Mouse (Mus musculus): ENCODE measurements around the gene Ddx31. TPM values are rescaled to one million over a fixed set of nuclear protein-coding genes. Genes with fewer than 3 reads are reported as not detected.

The Ddx31 gene
- total and polyA plus RNA-seq, 2 experiments from 2014 or later: 10.3 to 18.5 TPM

DNA sequence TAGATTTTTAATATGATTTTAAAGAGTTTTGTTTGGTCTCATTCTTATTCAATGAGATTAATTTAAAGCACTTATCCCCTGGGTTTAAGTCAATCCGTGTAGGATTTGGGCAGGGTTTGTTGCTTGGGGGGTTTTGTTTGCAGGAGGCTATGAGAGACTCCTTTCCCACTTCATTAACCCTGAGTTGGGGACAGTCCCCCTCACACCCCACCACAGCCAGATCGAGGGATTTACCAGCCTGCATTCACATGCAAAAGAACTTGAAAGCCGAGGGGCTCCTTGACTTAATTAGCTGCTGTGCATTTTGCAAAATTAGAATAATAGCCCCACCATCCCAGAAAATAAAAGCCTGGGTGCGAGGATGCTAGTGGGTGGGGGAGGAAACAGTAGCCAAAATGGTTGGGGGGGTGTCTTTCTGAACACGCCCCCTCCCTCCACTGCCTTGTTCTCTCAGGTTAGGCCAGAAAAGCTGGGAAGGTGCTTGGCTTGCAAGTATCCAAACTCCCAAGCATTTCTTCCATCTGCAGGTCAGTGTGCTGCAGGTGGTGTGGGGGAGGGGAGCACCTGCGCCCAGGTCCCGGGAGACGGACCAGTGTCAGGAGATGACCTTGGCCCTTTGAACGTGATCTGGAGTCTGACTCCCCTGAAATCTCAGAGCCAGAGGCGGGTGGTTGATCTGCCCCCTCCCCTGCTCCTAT is 67.6 kb downstream of the Ddx31 start:
- Histone ChIP-seq H3K27me3 (ENCODE audit: insufficient read depth, low read length) (peaks cover 30% of the 10 kb centered on the region), H3K4me3 (ENCODE audit: low read depth, low read length) (peak overlapping the region; percentile 27)

DNA sequence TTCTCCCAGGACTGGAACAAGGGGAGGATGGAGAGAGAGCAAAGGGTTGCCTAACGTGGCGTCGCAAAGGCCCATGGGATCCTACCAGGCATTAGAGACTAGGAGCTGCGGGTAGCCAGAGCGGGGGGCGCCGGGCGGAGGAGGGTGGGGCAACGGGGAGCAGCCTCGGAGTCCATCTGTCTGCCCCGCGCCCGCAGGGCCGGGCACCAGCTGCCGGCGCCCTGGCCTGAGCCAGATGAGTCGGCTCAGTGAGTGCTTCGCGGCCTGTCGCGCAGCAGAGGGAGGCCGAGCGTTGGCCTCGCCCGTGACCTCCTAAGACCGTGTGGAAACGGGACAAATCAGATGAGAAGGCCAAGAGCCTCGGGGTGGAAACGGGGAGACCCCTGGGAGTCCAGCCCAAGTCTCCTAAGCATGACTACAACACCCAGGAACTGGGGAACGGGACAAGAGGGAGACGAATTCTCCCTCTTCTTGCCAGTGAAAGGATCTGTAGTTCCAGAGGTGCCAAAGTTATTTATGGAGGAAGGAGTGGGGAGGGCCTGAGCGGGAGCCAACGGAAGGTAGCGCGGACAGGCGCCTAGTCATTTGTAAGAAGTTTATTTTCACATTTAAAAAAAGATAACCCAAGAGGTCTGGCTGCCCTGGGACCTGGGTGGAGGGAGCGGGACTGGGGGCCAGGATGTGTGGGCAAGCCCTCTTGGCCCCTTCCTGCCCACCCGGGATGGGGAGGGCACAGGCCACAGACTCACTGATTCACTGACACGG is 68.4 kb downstream of the Ddx31 start:
- ATAC-seq (ENCODE audit: low FRiP score) (no peak), DNase-seq (ENCODE audit: low spot score) (no peak)
- Histone ChIP-seq H3K4me2 (ENCODE audit: low read depth, low read length, poor library complexity, severe bottlenecking) (peak overlapping the region; percentile 40), H3K9ac (replicated peaks; ENCODE audit: low read length, poor library complexity, severe bottlenecking) (peak overlapping the region; percentile 37), H3K4me1 (ENCODE audit: insufficient read depth, low read length) (no peaks in the 10 kb centered on the region; the same call in 1 of the 2 replicates), H3K27me3 (ENCODE audit: insufficient read depth, low read length) (peaks cover 30% of the 10 kb centered on the region), H3K9me3 (ENCODE audit: low read length) (no peaks in the 10 kb centered on the region), H3K36me3 (ENCODE audit: insufficient read depth, low read length) (peaks cover 6% of the 10 kb centered on the region), H3K27ac (ENCODE audit: low read depth, low read length) (peak overlapping the region; percentile 73), H3K4me3 (ENCODE audit: low read depth, low read length) (peak overlapping the region; percentile 27)
- no peak for TF ChIP-seq CTCF (IDR thresholded peaks at IDR 0.05)
- 2% methylated on average over 39 of the region's 39 CpGs for WGBS

More for the DNA sequence above, 67.6 kb downstream of the Ddx31 start:
- Histone ChIP-seq H3K9me3 (ENCODE audit: low read length) (no peaks in the 10 kb centered on the region), H3K4me2 (ENCODE audit: low read depth, low read length, poor library complexity, severe bottlenecking) (peak overlapping the region; percentile 40), H3K27ac (ENCODE audit: low read depth, low read length) (peak overlapping the region; percentile 73), H3K36me3 (ENCODE audit: insufficient read depth, low read length) (peaks cover 6% of the 10 kb centered on the region), H3K9ac (replicated peaks; ENCODE audit: low read length, poor library complexity, severe bottlenecking) (peak overlapping the region; percentile 37; the same call in 1 of the 2 replicates), H3K4me1 (ENCODE audit: insufficient read depth, low read length) (no peaks in the 10 kb centered on the region; the same call in 1 of the 2 replicates)
- no peak for DNase-seq (ENCODE audit: low spot score)
- no peak for TF ChIP-seq CTCF (IDR thresholded peaks at IDR 0.05)
- no peak for ATAC-seq (ENCODE audit: low FRiP score)
- 10% methylated on average over 10 of the region's 10 CpGs for WGBS

DNA sequence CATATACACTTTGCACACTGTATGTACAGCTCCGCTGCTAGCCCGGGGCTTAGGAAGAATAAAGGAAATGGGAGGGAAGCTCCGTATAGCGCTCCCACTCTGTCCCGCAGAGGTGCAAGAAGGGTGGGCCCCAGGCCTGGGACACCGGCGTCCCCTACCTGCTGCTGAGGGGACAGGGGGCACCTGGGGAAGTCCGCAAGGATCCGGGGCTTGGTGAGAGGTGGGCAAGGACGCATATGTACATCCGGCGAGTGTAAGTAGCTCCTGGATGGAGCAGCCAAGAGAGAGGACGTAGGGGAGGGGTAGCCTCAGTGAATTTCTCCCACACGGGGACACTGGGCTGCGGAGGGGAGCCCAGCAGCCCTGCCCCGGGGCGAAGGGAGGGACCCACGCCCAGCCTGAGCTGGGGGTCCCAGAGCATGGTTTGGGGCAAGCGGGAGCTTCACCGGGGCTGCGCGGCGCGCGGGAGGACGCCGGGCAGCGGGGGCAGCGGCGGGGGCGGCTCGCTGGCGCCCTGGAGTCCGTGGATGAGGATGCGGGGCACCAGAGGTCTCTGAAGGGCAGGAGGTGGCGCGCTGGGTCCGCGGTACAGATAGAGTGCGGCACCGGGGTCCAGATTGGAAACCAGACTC is 69.1 kb downstream of the Ddx31 start:
- Histone ChIP-seq H3K9me3 (ENCODE audit: low read length) (no peaks in the 10 kb centered on the region), H3K4me3 (ENCODE audit: low read depth, low read length) (peak overlapping the region; percentile 27), H3K36me3 (ENCODE audit: insufficient read depth, low read length) (peaks cover 6% of the 10 kb centered on the region), H3K27me3 (ENCODE audit: insufficient read depth, low read length) (peaks cover 37% of the 10 kb centered on the region), H3K9ac (replicated peaks; ENCODE audit: low read length, poor library complexity, severe bottlenecking) (peak overlapping the region; percentile 37), H3K4me1 (ENCODE audit: insufficient read depth, low read length) (no peaks in the 10 kb centered on the region; the same call in 1 of the 2 replicates), H3K27ac (ENCODE audit: low read depth, low read length) (peak overlapping the region; percentile 73), H3K4me2 (ENCODE audit: low read depth, low read length, poor library complexity, severe bottlenecking) (peak overlapping the region; percentile 40)
- ATAC-seq (ENCODE audit: low FRiP score) (no peak), DNase-seq (ENCODE audit: low spot score) (no peak)
- under 1% methylated on average over 25 of the region's 41 CpGs for WGBS
- no peak for TF ChIP-seq CTCF (IDR thresholded peaks at IDR 0.05)

DNA sequence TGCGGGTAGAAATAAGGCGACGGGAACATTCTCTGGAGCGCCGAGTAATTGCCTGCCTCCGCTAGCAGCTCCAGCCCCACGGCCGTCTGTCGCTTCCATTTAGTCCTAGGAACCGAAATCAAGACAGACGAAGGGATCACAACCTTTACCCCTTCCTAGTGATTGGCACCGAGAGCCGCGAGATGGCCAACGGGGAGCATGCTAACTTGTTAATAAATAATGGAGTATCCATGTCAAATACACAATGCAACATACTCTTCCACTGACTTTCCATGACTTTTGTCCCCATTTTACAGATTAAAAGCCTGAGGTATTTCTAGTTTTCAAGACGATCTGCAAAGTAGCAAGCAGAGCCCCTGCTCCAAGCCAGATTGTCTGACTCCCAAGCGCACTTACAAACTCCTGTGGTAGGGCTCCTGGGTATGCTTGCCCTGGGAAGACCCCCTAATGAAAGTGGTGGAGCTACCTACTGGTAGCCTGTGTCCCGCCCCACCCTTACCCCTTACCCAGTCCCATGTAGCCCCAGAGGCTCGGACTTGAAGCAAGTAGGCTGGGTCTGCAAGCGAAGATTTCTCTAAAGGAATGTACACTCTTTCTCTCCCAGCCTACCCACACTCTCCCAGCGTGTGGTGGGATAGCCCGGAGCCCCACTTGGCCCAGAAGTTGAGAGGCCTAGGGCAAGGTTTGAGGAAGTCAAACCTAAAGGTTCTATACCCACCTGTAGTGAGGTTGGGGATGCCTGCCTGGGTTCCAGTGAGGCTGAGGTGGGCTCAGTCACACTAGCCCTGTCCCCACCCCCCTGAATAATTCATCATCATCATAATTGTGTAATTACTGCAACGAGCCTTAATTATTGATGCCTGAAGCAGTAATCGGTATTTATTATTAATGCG is 69.9 kb downstream of the Ddx31 start:
- Histone ChIP-seq H3K4me1 (ENCODE audit: insufficient read depth, low read length) (no peaks in the 10 kb centered on the region; the same call in 1 of the 2 replicates), H3K9me3 (ENCODE audit: low read length) (no peaks in the 10 kb centered on the region), H3K4me2 (ENCODE audit: low read depth, low read length, poor library complexity, severe bottlenecking) (peak overlapping the region; percentile 40), H3K27ac (ENCODE audit: low read depth, low read length) (peak overlapping the region; percentile 73), H3K4me3 (ENCODE audit: low read depth, low read length) (peak overlapping the region; percentile 27; the same call in 1 of the 2 replicates), H3K36me3 (ENCODE audit: insufficient read depth, low read length) (peaks cover 6% of the 10 kb centered on the region), H3K27me3 (ENCODE audit: insufficient read depth, low read length) (peaks cover 44% of the 10 kb centered on the region), H3K9ac (replicated peaks; ENCODE audit: low read length, poor library complexity, severe bottlenecking) (no peak overlapping the region)
- WGBS: 11% methylated on average over 25 of the region's 25 CpGs
- DNase-seq (ENCODE audit: low spot score): no peak
- TF ChIP-seq CTCF (IDR thresholded peaks at IDR 0.05): no peak
- ATAC-seq (ENCODE audit: low FRiP score): no peak

DNA sequence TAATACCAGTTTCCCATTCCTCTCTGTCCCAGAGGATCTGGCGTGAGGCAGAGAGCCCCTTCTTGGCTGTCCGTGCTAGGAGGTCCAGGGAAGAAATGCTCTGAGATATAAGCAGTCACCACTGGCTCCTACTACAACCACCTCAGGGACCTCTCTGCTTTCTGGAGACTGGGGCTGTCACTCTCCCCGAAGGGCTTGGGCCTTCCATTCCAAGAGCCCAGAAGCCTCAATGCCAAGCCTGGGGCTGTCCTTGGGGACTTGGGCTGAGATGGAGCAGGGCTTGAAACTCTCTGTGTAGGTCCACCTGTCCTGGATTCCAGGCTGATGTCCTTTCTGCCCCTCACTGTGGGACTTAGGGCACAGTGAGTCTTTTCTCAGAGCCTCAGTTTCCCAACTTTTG is 70.7 kb downstream of the Ddx31 start:
- H3K27me3 ChIP-seq (ENCODE audit: insufficient read depth, low read length): peaks cover 51% of the 10 kb centered on the region
- H3K9ac ChIP-seq (replicated peaks; ENCODE audit: low read length, poor library complexity, severe bottlenecking): peak overlapping the region; percentile 50; the same call in 1 of the 2 replicates
- H3K4me1 ChIP-seq (ENCODE audit: insufficient read depth, low read length): no peaks in the 10 kb centered on the region; the same call in 1 of the 2 replicates
- H3K9me3 ChIP-seq (ENCODE audit: low read length): no peaks in the 10 kb centered on the region
- DNase-seq (ENCODE audit: low spot score) (no peak), ATAC-seq (ENCODE audit: low FRiP score) (no peak)
- 19% methylated on average over 3 of the region's 3 CpGs for WGBS
- peak overlapping the region; percentile 68 for H3K27ac ChIP-seq (ENCODE audit: low read depth, low read length)
- H3K4me2 ChIP-seq (ENCODE audit: low read depth, low read length, poor library complexity, severe bottlenecking): peak overlapping the region; percentile 40
- no peak for TF ChIP-seq CTCF (IDR thresholded peaks at IDR 0.05)
- H3K36me3 ChIP-seq (ENCODE audit: insufficient read depth, low read length): peaks cover under 1% of the 10 kb centered on the region
- H3K4me3 ChIP-seq (ENCODE audit: low read depth, low read length): peak overlapping the region; percentile 41
